Mouse (Mus musculus): ENCODE results near the gene Scgb2b3. TPM values are rescaled to one million over a fixed set of nuclear protein-coding genes. Genes with fewer than 3 reads are reported as not detected.

The Scgb2b3 gene
- total RNA-seq (2014; rRNA removed) (not detected in 2 replicates), polyA plus RNA-seq (2012; rRNA removed) (not detected in 2 replicates)

GRCm38 (mm10) chr7:31362022-31362560, at the start of gene Scgb2b3:
Scgb2b3 (minus strand) TSS chr7:31362072.
- Histone ChIP-seq H3K27ac (replicated peaks; ENCODE audit: insufficient read depth, low read depth, low read length) (no peak within 1 kb of the TSS), H3K79me2 (ENCODE audit: control insufficient read depth, insufficient read depth, low read length) (no peaks in the 10 kb centered on the region), H3K9ac (ENCODE audit: low read depth, low read length) (no peak within 1 kb of the TSS), H3K4me3 (ENCODE audit: insufficient read depth, low read depth, low read length) (no peak within 1 kb of the TSS), H3K4me1 (ENCODE audit: control insufficient read depth, insufficient read depth, low read length) (no peaks in the 10 kb centered on the region), H3K36me3 (ENCODE audit: control insufficient read depth, insufficient read depth, low read length) (no peaks in the 10 kb centered on the region), H3K27me3 (ENCODE audit: control insufficient read depth, insufficient read depth, low read length) (no peaks in the 10 kb centered on the region)
- no peak for TF ChIP-seq POLR2A (IDR thresholded peaks at IDR 0.05; ENCODE audit: extremely low read depth, insufficient read depth, low read length)
- TF ChIP-seq CTCF (IDR thresholded peaks at IDR 0.05; ENCODE audit: low read depth, low read length): no peak
- WGBS: 47% methylated on average over 4 of the region's 4 CpGs
- peak; percentile 92 for DNase-seq (ENCODE audit: extremely low read depth, low read depth, low spot score)

GRCm38 (mm10) chr7:31375292-31375691, 13.4 kb upstream of the Scgb2b3 start, which contains the start of gene Scgb1b3:
Scgb1b3 (plus strand) TSS chr7:31375592.
- Histone ChIP-seq H3K36me3 (ENCODE audit: control insufficient read depth, insufficient read depth, low read length) (no peaks in the 10 kb centered on the region), H3K4me3 (ENCODE audit: insufficient read depth, low read depth, low read length) (no peak within 1 kb of the TSS), H3K9ac (ENCODE audit: low read depth, low read length) (no peak within 1 kb of the TSS), H3K4me1 (ENCODE audit: control insufficient read depth, insufficient read depth, low read length) (no peaks in the 10 kb centered on the region), H3K27ac (replicated peaks; ENCODE audit: insufficient read depth, low read depth, low read length) (no peak within 1 kb of the TSS), H3K79me2 (ENCODE audit: control insufficient read depth, insufficient read depth, low read length) (no peaks in the 10 kb centered on the region), H3K27me3 (ENCODE audit: control insufficient read depth, insufficient read depth, low read length) (no peaks in the 10 kb centered on the region)
- TF ChIP-seq CTCF (IDR thresholded peaks at IDR 0.05; ENCODE audit: low read depth, low read length) (no peak), POLR2A (IDR thresholded peaks at IDR 0.05; ENCODE audit: extremely low read depth, insufficient read depth, low read length) (no peak)
- WGBS: 84% methylated on average over 3 of the region's 3 CpGs
- DNase-seq (ENCODE audit: extremely low read depth, low read depth, low spot score): no peak

Other genes with a start within 250 kb of the Scgb2b3 start
- gene Hpn, start 246.8 kb downstream of the Scgb2b3 start, total RNA-seq (2014; rRNA removed): 282 and 327 TPM in 2 replicates
- gene Hpn, start 246.8 kb downstream of the Scgb2b3 start, polyA plus RNA-seq (2012; rRNA removed): 883 and 920 TPM in 2 replicates
- 2.4 and 3.5 TPM in 2 replicates for gene Scn1b, start 235.1 kb downstream of the Scgb2b3 start, total RNA-seq (2014; rRNA removed)
- gene Scn1b, start 235.1 kb downstream of the Scgb2b3 start, polyA plus RNA-seq (2012; rRNA removed): 4.4 and 7.1 TPM in 2 replicates
- 5.1 and 6.6 TPM in 2 replicates for gene Gramd1a, start 206.2 kb downstream of the Scgb2b3 start, total RNA-seq (2014; rRNA removed)
- gene Gramd1a, start 206.2 kb downstream of the Scgb2b3 start, polyA plus RNA-seq (2012; rRNA removed): 17.0 and 33.0 TPM in 2 replicates
- gene Scgb2b2, start 71.6 kb downstream of the Scgb2b3 start, total RNA-seq (2014; rRNA removed): not detected in 2 replicates
- not detected in 2 replicates for gene Scgb2b2, start 71.6 kb downstream of the Scgb2b3 start, polyA plus RNA-seq (2012; rRNA removed)
- not detected in 2 replicates for gene Scgb1b2, start 70.3 kb downstream of the Scgb2b3 start, total RNA-seq (2014; rRNA removed)
- gene Scgb1b2, start 70.3 kb downstream of the Scgb2b3 start, polyA plus RNA-seq (2012; rRNA removed): not detected in 2 replicates
- not detected in 2 replicates for gene Scgb1b3, start 13.5 kb upstream of the Scgb2b3 start, total RNA-seq (2014; rRNA removed)
- gene Scgb1b3, start 13.5 kb upstream of the Scgb2b3 start, polyA plus RNA-seq (2012; rRNA removed): not detected in 2 replicates